Mouse (Mus musculus): ENCODE data around the gene Gabrr2.

DNA sequence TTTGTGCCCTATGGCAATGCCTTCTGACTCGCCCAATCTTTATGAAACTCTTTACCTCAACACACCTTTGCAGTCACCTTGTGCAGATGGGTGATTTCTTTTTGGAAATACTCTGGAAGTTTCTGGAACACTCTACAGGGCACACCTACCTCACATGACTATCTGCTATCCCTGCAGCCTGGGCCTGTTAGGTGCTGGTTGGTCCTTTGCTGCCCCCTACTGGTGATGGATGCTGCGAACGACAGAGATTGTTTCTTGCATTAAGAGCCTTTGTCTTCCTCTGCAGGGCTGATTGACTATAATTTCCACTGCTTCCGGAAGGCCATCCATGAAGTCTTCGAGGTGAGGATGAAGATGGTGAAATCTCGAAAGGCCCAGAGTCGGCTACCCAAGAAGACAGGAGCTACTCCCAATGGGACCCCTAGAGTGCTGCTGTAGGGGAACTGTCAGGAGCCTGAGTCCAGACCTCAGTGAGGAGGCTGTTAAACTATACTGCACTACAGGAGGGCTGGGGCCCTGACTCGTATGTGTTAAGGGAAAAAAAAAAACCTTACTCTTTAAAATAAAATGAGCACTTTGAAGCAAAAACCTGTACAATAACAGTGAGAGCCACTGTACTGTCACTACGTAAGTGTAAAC, 44.3 kb upstream of the Gabrr2 start:
- TF ChIP-seq CTCF (IDR thresholded peaks at IDR 0.05; ENCODE audit: extremely low read depth, insufficient read length, insufficient replicate concordance, low read depth, low read length) (peak; percentile 92; the same call in 1 of the 2 replicates), POLR2A (IDR thresholded peaks at IDR 0.05; ENCODE audit: low read depth, low read length) (no peak)
